Mouse (Mus musculus) bone marrow macrophage, adult 2 months (primary cell): ENCODE measurements around the gene Cirbp.

Experiments used
- CTCF ChIP-seq: IDR thresholded peaks from 2 replicates; pipeline ENCODE4 v1.5.1; 2012; ENCODE audit warnings: low read depth, mild to moderate bottlenecking, low read length, moderate library complexity
- POLR2A ChIP-seq: IDR thresholded peaks from 2 replicates; pipeline ENCODE4 v1.6.1; 2012; ENCODE audit warnings: mild to moderate bottlenecking, low read depth, low read length, borderline replicate concordance

GRCm38 (mm10) chr10:80171760-80172526, 6.2 kb downstream of the Cirbp start:
- TF ChIP-seq POLR2A = no peak
- TF ChIP-seq CTCF = no peak
